Mouse (Mus musculus) adrenal gland, adult 8-10 months (tissue): ENCODE results near the gene Fgfr2. TPM values are rescaled to one million over a fixed set of nuclear protein-coding genes. Genes with fewer than 3 reads are reported as not detected.

Experiments
- DNase-seq: peaks from one replicate; pipeline ENCODE4 v3.0.0; 2022
- total RNA-seq, 4 experiments: library from RNA; stranded (reverse); gene quantifications; 2 replicates each; pipeline ENCODE4 v1.2.4; 2022

The Fgfr2 gene
- total RNA-seq, 4 experiments from 2014 or later = 193 to 471 (median 262) TPM

GRCm38 (mm10) chr7:132768498-132769344 is 354.4 kb downstream of the Fgfr2 start:
- DNase-seq = no peak

DNA sequence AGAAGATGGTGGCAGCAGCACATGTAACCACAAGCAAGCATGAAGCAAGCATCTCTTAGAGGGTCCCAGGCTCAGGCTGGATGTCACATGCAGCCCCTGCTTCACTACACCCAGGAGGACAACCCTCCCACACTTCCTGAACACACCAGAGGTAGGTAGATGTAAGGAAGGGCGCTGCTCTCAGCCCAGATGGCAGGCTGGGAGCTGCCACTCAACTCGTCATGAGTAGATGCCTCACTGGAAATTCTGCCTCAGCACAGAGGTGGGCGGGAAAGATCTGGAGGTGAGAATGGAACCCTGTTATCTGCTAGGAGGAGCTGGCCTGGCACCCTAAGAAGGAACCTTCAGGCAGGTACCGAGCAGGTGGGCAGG is 355.2 kb downstream of the Fgfr2 start:
- no peak for DNase-seq

- DNase-seq = no peak
Measured at GRCm38 (mm10) chr7:132767233-132767998, 355.7 kb downstream of the Fgfr2 start.

- DNase-seq = no peak
Measured at GRCm38 (mm10) chr7:132766235-132766871, 356.8 kb downstream of the Fgfr2 start.

DNA sequence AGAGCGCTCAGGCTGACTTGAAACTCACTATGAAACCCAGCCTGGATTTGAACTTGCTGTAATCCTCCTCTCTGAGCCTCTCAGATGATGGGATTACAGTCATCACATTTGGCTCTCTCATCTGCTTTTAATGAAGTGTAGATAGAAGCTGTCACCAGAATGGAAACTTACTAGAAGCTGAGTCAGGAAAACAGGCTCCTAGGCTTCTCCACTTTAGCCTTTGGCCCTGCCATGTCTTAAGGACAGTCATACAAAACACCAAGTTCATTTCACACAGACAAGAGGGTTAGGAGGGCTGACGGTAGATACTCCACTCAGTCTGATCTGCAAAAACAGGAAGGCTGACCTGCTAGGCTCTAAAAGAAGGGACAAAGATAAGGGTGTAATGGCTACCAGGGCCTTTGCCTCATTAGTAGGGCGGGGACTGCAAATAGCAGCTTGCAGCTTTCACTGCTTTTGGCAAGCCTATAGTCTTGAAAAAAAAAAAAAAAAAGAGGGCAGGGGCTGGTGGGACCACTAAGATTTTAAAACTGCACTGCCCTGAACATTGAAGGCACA is 357.4 kb downstream of the Fgfr2 start:
- DNase-seq = no peak

- DNase-seq = no peak
Measured at GRCm38 (mm10) chr7:132764896-132765491, 358.2 kb downstream of the Fgfr2 start.

- no peak for DNase-seq
Measured at GRCm38 (mm10) chr7:132764314-132764713, 358.8 kb downstream of the Fgfr2 start.

DNA sequence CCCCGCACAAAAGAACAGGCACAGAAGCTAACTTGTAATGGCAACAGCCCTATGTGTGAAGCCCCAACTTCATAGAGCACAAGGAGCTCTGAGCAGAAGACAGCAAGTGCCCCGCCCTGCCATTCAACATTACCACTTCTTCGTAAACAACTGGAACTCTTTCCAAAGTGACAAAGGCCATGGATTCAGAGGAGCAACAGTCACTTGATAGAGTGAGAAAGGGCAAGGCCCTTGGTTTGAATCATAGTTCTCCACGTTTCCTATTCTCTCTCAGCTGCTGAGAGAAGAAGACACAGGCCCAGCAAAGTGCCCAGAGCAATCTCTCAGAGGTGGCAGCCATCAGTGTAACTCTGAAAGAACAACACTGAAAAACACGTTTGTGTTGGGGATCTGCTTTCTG is 359.2 kb downstream of the Fgfr2 start:
- no peak for DNase-seq

DNA sequence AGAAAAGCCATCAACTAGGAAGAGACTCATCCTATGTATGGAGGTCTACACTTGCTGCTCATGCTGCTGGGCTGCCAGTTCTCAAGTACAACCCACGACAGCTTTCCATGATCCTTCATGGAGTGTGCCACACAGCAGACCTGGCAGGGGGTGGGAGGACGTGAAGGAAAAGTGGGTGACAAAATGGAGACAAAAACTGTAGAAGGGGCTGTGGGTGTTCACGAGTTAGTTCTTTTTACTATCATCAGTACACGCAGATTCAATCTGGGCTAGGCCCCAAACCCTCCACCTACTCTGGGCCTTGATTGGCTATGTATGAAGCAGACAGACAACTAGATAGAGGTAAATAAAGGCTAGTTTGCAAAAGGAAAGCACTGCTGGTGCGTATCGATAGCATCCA is 359.8 kb downstream of the Fgfr2 start:
- no peak for DNase-seq

GRCm38 (mm10) chr7:132761409-132761808 is 361.7 kb downstream of the Fgfr2 start:
- DNase-seq = no peak

DNA sequence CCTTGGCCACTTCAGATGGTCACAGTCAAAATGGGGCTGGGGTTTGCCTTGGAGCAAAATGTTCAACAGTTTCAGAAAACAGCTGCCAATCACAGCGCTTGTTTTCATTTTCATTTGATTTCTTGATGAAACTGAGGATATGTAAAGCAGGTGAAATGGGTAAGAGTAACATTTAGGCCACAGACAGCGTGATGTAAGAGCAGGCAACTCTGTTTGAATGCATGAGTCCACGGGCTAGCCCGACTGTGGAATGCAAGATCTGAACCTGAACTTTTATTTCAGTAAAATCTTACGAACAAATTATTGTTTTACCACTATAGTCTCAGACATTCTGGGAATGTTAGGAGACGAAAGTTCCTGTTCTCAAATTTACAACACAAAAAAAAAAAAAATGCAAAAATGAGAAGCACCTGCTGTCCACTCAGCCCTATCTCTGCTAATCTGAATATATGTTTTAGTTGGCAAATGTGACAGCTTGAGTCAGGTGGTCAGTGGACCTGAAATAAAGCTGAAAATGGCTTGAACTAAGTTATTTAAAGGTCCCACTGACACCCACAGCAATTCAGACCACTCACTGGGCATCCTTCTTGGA is 362.5 kb downstream of the Fgfr2 start:
- no peak for DNase-seq

DNA sequence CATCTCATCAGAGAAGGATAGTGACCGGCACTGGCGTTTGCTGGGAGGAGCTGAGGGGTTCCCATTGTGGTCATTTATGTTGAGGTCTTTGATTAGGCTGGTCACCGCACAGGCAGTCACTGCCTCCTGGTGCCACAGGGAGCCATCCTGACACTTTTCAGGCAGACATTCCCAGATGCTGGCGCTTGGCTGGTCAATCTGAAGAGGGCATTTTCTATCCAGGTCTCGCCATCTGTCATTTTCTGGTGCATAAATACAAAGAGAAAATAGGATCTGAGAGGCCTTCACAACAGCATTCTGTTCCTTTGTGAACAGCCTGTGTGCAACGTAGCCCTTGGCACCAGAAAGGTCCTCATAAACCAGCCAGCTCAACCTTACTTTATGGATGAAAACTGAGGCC is 363.2 kb downstream of the Fgfr2 start:
- DNase-seq = no peak

DNA sequence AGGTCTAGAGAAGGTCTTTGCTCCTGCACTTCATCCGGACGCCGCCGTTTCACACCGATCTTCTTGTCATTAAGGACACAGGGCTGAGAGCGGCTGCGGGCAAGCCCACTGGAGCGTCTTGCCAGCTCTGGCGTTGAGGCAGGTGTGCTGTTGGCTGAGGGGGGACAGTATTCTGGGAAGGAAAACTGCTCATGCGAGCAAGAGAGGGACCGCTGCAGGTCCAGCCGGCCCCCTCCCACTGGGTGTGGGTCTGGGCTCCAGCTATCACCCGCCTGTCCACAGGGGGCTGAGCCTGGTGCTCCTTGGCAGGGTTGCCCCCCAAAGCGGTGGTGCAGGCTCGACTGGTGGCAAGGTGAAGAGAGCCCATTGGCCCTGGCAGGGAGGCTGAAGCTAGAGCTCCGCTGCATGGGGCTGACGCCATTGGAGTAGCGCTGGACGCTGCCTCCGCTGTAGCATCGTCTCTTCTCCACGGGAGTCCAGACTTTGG is 363.7 kb downstream of the Fgfr2 start:
- no peak for DNase-seq

GRCm38 (mm10) chr7:132758875-132759274 is 364.3 kb downstream of the Fgfr2 start:
- no peak for DNase-seq

GRCm38 (mm10) chr7:132756325-132756724 is 366.8 kb downstream of the Fgfr2 start:
- DNase-seq = no peak

- no peak for DNase-seq
Measured at GRCm38 (mm10) chr7:132754389-132754750, 368.8 kb downstream of the Fgfr2 start.

DNA sequence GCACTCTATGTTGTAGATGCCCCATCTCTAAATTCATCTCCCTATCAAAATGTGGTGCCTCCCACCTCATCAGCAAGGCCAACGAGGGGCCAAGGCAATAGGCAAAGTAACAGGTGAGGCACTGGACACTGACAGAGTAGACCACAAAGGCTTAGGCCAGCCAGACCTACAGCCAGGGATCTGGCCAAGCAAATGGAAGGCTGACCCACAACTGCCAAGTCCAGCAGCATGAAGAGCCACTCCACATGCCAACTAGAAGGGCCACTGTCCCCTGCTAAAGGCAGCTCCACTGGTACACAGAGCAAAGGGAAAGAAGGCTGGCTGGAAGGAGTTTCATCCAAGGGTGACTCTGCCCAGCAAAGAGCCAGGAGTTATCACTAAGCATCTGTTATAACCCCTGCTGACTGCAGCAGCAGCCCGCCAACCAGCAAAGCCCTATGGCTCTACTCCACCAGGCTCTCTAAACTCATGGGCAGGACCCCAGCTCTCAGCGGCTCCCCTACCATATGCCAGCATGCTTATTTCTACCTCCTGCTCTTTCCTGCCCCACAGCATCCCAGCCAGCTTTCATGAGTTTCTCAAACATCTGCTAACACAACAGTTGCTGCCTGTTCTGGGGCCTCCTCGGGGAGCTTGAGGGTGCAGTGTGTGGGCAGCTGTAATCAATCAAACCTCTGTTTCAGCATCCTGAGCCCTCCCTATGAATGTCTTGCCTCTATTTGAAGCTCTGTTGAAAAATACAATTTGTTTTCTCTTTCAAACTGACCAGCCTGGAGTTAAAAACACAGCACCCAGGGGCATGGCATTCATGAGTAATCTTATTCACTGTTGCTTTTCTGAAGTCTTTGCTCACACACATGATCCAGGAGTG is 369.4 kb downstream of the Fgfr2 start:
- no peak for DNase-seq

DNA sequence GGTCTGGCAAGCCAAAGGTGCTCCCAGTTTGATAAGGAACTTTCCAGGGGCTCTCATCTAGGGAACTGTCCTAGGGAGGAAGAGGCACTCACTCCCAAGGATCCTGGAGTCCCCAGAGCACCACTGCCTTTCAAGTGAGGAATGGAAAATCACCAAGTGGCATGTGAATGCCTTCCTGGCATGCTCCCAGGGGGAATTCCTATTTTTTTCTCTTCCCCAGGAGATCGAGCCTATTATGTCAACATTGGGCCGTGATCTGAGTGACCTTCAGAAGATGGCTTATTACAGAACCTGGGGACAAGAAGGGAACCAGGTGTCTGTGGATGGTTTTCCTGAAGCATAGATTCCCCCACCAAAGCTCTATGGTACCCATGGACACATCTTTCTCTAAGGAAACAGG is 371.4 kb downstream of the Fgfr2 start:
- peak; percentile 74 for DNase-seq

DNA sequence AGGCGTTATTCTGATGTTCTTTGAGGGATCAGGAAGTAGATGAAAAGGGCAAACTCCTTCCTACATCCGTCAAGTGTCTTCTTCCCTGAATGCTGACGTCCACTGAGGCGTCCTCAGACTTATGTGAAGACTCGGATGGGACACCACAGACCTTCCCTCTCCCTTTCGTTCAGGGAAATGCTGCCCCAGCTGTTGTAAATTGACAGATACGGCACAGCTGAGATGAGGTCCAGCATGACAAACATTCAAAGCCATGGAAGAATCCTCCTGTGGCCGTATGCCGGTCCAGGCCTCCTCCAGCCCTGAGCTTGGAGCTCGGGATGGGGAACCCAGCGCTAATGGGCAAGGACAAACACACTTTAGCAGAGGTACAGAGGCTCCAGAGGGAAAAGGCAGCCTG is 373.6 kb downstream of the Fgfr2 start:
- DNase-seq = no peak

- no peak for DNase-seq
Measured at GRCm38 (mm10) chr7:132748076-132748769, 374.9 kb downstream of the Fgfr2 start.
